Mouse (Mus musculus) stomach, postnatal 0 days (tissue): ENCODE measurements around the gene Sdhd. TPM values are rescaled to one million over a fixed set of nuclear protein-coding genes. Genes with fewer than 3 reads are reported as not detected.

Experiments used
- ATAC-seq: fragments of 200-750 bp; cut with Nextera tagmentation; 2 replicates; pipeline ENCODE4 v1.8.0; 2017; ENCODE audit not compliant: low FRiP score, low TSS enrichment
- DNase-seq: peaks from one replicate; pipeline ENCODE4 v3.0.0-alpha.2; 2016; ENCODE audit warnings: low spot score
- H3K27ac ChIP-seq: fragments of 300-500 bp; sonication (generic); replicated peaks from 2 replicates; pipeline ENCODE4 v1.5.1; 2014; ENCODE audit warnings: mild to moderate bottlenecking, control low read depth
- H3K27me3 ChIP-seq: fragments of 300-500 bp; sonication (generic); 2 replicates; pipeline ENCODE4 v1.6.1; 2014; ENCODE audit warnings: low read length; ENCODE audit not compliant: control insufficient read depth, insufficient read depth
- H3K36me3 ChIP-seq: fragments of 300-500 bp; sonication (generic); 2 replicates; pipeline ENCODE4 v1.6.1; 2014; ENCODE audit warnings: low read length, mixed read lengths; ENCODE audit not compliant: control insufficient read depth, insufficient read depth
- H3K4me1 ChIP-seq: fragments of 300-500 bp; sonication (generic); replicated peaks from 2 replicates; pipeline ENCODE4 v1.6.1; 2014; ENCODE audit warnings: antibody characterized with exemption; ENCODE audit not compliant: control insufficient read depth, insufficient read depth
- H3K4me2 ChIP-seq: fragments of 300-500 bp; sonication (generic); replicated peaks from 2 replicates; pipeline ENCODE4 v1.6.1; 2014; ENCODE audit warnings: low read depth, mild to moderate bottlenecking, control low read depth, moderate library complexity
- H3K4me3 ChIP-seq: fragments of 300-500 bp; sonication (generic); 2 replicates; pipeline ENCODE4 v1.5.1; 2014; ENCODE audit warnings: low read depth, low read length, control low read depth
- H3K9ac ChIP-seq: fragments of 300-500 bp; sonication (generic); 2 replicates; pipeline ENCODE4 v1.6.1; 2014; ENCODE audit warnings: mild to moderate bottlenecking, low read length, control low read depth, mixed read lengths
- H3K9me3 ChIP-seq: fragments of 300-500 bp; sonication (generic); 2 replicates; pipeline ENCODE4 v1.6.1; 2016; ENCODE audit warnings: low read length; ENCODE audit not compliant: control insufficient read depth
- CTCF ChIP-seq: IDR thresholded peaks from 2 replicates; pipeline ENCODE4 v1.5.1; 2016; ENCODE audit warnings: antibody characterized with exemption, low read depth, mild to moderate bottlenecking, moderate library complexity
- EP300 ChIP-seq: optimal IDR thresholded peaks from 2 replicates; pipeline ENCODE3; 2016; ENCODE audit warnings: antibody characterized with exemption
- WGBS: fragments of 180-500 bp; shearing (Covaris S2); extraction: QIAGEN DNeasy Blood & Tissue Kit; methylation state at CpG from one replicate; pipeline ENCODE4 v1.1.7; 2014; 5-methylcytosine and 5-hydroxymethylcytosine counted together
- polyA plus RNA-seq: library from polyadenylated mRNA; unstranded; fragments of >200 nt; fragmentation: Nextera tagmentation; extraction: Ambion mirVana; gene quantifications from 2 replicates; pipeline ENCODE4 v1.2.1, GENCODE M21; 2015

The Sdhd gene
- polyA plus RNA-seq = 425 and 428 TPM in 2 replicates

DNA sequence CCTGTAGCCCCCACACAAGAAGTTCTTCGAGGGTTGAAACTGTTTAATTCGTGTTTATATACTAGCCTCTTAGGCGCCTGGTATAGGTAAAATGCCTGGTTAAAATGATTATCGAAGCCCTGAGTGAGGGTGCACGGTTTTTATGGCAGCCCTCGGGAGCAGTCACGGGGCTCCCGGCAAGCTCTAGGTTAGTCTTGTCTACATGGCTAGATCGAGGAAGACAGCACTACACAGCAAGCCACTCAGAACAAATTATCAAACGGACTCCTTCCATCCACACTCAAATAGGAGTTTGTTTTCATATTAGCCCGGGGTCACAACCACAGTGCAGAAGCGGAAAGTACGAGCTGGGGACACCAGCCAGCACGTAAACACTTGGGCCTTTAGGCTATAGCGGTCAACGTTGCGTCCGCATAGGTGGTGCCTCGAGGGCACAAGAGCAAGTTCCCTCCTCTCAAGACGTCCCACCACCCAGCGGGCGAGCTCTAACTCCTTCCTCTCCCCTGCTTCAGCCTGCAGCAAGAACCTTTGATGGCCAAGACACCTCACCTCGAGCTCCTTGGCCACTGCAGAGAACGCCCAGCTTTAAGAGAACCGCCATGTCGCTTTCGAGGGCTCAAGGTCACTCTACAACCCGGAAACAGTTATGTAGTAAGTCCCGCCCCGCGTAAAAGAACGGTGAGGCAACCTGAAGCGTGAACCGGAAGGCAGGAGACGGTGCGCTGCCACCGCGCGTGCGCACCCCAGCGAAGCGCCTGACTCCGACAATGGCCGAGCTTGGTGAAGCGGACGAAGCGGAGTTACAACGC, at the start of gene Sdhd, which contains the start of gene Timm8b:
TSS of gene Sdhd (minus strand) at position 624 of the 809 bp plus-strand sequence.
TSS of gene Timm8b (plus strand) at position 722 of the 809 bp plus-strand sequence.
- Histone ChIP-seq H3K36me3 (peaks cover 15% of the 10 kb centered on the region), H3K4me3 (peak within 1 kb of the TSS; percentile 63), H3K4me2 (peak within 1 kb of the TSS; percentile 76), H3K9ac (peak within 1 kb of the TSS; percentile 86), H3K4me1 (peaks cover 5% of the 10 kb centered on the region), H3K27ac (peak within 1 kb of the TSS; percentile 91), H3K27me3 (no peaks in the 10 kb centered on the region), H3K9me3 (no peaks in the 10 kb centered on the region)
- TF ChIP-seq CTCF (no peak), EP300 (no peak)
- DNase-seq = peak; percentile 94
- under 1% methylated on average over 48 of the region's 48 CpGs for WGBS
- ATAC-seq = peak; percentile 97

- Histone ChIP-seq H3K4me1 (no peaks in the 10 kb centered on the region), H3K9me3 (no peaks in the 10 kb centered on the region), H3K4me3 (no peak overlapping the region), H3K4me2 (no peak overlapping the region), H3K27ac (no peak overlapping the region), H3K36me3 (peaks cover 30% of the 10 kb centered on the region), H3K27me3 (no peaks in the 10 kb centered on the region), H3K9ac (no peak overlapping the region)
- 88% methylated on average over 10 of the region's 10 CpGs for WGBS
- ATAC-seq = no peak
- TF ChIP-seq EP300 (no peak), CTCF (no peak)
- peak; percentile 36 for DNase-seq
Measured at GRCm38 (mm10) chr9:50650503-50650902, 46.9 kb upstream of the Sdhd start.

DNA sequence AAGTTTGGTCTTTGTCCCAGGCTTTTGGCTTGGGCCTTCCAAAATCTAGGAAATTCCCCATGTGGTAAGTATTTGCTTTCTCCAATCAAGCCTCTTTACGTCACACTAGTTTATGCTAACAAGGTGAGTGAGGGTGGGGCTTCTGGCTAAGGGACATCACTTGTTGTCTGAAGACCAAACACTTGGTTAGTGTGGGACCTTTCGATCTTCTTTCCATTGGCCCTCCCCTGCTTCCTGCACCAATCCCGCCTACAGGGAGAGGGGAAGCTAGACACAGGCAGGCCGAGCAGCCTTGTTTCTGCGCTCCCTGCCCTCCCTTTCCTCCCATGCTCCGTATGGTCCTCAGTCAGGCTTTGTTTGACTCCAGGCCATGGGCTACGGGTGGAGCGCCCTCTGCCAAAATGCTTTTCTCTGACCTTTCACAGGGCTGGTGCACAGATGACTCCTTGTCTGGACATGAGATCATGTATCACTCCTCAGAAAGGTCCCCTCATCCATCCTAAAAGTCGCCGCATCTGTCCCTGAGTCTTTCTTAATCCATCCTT, 43.3 kb upstream of the Sdhd start:
- TF ChIP-seq CTCF (no peak), EP300 (no peak)
- 71% methylated on average over 10 of the region's 10 CpGs for WGBS
- Histone ChIP-seq H3K27me3 (no peaks in the 10 kb centered on the region), H3K9ac (no peak overlapping the region), H3K4me3 (no peak overlapping the region), H3K4me2 (no peak overlapping the region), H3K9me3 (no peaks in the 10 kb centered on the region), H3K36me3 (peaks cover 37% of the 10 kb centered on the region), H3K4me1 (no peaks in the 10 kb centered on the region), H3K27ac (no peak overlapping the region)
- ATAC-seq = no peak
- no peak for DNase-seq

DNA sequence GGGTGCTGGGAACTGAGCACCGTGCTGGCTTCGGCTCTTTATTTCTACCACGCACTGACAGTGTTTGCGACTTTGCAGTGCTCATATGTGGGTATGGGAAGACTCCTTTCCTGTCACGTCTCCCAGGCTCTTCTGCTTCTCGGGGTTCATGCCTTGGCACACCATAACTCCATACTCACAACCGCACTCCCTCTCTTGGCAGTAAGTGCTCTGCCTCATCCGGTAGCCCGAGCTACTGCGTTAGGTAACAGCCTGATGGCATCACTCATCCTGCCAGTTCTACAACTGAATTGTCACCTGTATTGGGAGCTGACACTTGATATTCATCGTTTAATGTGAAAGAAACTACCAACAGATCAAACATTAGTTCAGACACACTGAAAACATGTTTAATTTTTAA, 30.7 kb upstream of the Sdhd start:
- 93% methylated on average over 11 of the region's 11 CpGs for WGBS

GRCm38 (mm10) chr9:50633059-50633458, 29.4 kb upstream of the Sdhd start:
- no peaks in the 10 kb centered on the region for H3K9me3 ChIP-seq
- TF ChIP-seq CTCF (peak; percentile 52), EP300 (no peak)
- WGBS = 55% methylated on average over 2 of the region's 2 CpGs
- H3K4me1 ChIP-seq = no peaks in the 10 kb centered on the region
- H3K36me3 ChIP-seq = no peaks in the 10 kb centered on the region; the same call in 1 of the 2 replicates
- H3K4me2 ChIP-seq = no peak overlapping the region
- ATAC-seq = peak; percentile 12; the same call in 1 of the 2 replicates
- no peaks in the 10 kb centered on the region for H3K27me3 ChIP-seq
- no peak overlapping the region for H3K27ac ChIP-seq
- H3K9ac ChIP-seq = no peak overlapping the region
- no peak overlapping the region for H3K4me3 ChIP-seq
- peak; percentile 22 for DNase-seq

More for the DNA sequence above, 30.7 kb upstream of the Sdhd start:
- Histone ChIP-seq H3K9me3 (no peaks in the 10 kb centered on the region), H3K27me3 (no peaks in the 10 kb centered on the region), H3K9ac (no peak overlapping the region), H3K4me3 (no peak overlapping the region), H3K4me1 (no peaks in the 10 kb centered on the region), H3K27ac (no peak overlapping the region), H3K36me3 (peaks cover 5% of the 10 kb centered on the region; the same call in 1 of the 2 replicates), H3K4me2 (no peak overlapping the region)
- ATAC-seq = no peak
- no peak for TF ChIP-seq CTCF
- TF ChIP-seq EP300 = no peak
- DNase-seq = no peak
